Mouse (Mus musculus) frontal cortex, postnatal 25 days (tissue): ENCODE data around the gene Tex101.
A peak's percentile ranks its signal among the peaks of the same experiment; 100 is the strongest.
"Not testable (repeated sequence)": the region's sequence is repeated elsewhere in the genome, so short reads cannot be mapped to it uniquely, and the experiment has no call there.

ENCODE experiments used
- DNase-seq, 2 experiments: peaks; one replicate each; pipeline ENCODE4 v3.0.0; 2022; ENCODE audit warnings: low spot score in 2 of 2

Tex101 gene

DNA sequence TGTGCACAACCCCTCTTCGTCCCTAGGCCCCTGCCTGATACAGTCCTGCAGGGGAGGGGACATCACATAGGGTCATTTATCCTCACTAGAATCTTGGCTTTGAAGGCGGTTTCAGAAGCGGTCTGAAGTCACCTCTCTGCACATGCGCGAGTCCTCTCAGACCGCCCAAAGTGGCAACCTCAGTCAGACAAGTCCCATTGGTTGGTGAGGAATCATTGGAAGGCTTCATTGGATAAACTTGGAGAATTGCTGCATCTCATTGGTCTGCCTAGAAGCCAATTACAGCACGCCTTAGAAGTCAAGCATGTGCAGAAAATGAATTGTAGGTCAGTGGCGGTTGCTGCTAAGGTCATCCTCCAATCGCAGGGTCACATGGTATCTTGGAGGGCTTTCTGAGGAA is at the start of gene Tex101:
Gene Tex101 (minus strand): TSS at position 101 of the 400 bp plus-strand sequence.
- no peak for DNase-seq

- no peak for DNase-seq
Observed at GRCm38 (mm10) chr7:24715039-24715438, 38.6 kb upstream of the Tex101 start.

DNA sequence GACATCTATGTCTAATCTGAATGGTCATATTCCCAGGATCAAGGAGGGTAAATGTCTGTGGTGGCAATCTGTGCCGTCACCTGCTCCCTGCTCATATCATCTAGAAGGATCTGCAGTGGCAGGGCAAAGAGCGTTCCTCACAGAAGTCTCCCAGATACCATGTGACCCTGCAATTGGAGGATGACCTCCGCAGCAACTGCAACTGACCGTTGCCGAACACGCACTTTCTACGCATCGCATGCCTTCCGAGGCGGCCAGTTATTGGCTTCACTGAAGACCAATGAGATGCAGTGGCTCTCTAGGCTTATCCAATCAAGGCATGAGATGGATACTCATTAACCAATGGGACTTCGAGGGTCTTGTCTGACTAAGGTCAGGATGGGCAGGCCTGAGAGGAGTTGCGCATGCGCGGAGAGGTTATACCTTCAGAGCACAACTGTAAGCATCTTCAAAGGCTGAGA is 32.4 kb upstream of the Tex101 start, which contains the start of gene BC049730:
Gene BC049730 (plus strand): TSS at position 411 of the 461 bp plus-strand sequence.
- no peak for DNase-seq

DNA sequence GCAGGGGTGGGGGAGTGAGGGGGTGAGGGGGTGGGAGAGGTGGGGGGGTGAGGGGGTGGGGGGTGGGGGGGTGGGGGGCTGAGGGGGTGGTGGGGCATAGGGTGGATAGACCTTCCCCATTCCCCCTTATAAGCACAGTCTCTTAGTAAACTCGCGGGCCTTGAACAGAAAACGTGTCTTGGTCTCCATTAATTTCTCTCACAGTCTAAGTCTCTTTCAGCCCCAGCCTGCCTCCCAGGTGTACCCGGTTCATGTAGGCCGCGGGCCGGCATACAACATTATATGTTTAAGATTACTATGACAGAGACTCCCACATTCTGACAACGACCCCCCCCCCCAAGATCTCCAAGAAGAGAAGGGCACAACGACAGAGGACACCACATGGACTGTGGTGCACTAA is 26.4 kb upstream of the Tex101 start:
- DNase-seq, result not testable (repeated sequence)

DNA sequence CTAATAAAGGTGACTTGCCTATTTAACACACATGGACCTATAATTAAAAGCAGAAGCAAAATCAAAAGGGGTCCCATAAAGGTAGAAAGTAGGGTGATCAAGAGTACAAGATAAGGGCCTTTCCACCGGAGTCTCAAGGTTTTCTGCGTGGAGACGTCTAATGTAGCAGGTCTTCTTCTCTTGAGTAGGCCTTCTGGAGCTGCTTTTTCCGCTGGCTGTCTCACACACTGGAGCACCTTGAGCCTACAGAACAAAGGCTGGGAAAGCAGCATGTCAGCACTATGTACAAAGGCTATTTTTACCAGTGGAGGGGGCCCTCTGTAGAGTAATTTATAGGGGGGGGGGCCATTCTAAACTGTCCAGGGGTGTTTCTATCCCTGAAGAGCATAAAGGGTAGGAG is 21.4 kb upstream of the Tex101 start:
- DNase-seq, result not testable (repeated sequence)

DNA sequence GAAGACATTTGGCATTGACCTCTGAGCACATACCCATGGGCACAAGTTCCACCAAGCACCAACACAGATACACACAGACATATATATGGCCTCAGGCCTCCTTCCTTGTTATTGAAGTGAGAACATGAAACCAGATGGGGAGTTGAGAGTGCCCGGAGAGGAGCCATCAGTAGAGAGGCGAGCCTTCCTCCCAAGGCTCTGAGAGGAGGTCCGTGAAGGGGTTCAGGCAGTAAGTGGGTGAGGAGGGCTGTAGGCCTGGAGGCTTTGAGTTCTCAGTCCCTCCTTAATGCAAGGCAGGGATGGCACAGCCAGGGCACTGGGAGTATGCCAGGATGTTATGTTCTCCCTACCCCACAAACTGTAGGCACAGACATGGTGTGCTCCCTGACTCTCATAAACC is 16.2 kb upstream of the Tex101 start:
- DNase-seq, result not testable (repeated sequence)

- DNase-seq, result not testable (repeated sequence)
Observed at GRCm38 (mm10) chr7:24687519-24687918, 11.0 kb upstream of the Tex101 start.

GRCm38 (mm10) chr7:24684121-24684520 is 7.6 kb upstream of the Tex101 start:
- DNase-seq, result not testable (repeated sequence)

DNA sequence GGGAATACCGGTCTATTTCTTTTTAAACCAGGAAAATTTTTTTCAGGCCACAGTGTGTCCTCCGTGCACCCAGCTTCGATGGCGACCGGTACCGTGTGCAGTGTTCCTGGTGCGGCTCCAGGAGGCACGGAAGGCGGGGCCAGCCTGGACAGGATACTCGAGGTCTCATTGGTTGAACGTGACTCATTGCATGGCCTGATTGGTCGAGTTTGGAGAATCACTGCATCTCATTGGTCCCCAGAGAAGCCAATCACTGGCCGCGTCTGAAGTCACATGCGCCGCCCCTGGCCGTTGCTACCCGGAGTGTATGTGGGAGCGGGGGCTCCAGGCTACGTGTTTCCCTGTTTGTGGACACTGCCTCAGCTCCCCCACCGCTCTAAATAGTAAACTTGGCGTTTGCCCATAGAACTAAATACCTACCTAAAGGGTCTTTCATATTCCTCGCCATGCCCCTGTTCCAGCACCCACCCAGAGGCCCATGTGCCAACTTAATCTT is 4.5 kb downstream of the Tex101 start:
- DNase-seq, result no peak

DNA sequence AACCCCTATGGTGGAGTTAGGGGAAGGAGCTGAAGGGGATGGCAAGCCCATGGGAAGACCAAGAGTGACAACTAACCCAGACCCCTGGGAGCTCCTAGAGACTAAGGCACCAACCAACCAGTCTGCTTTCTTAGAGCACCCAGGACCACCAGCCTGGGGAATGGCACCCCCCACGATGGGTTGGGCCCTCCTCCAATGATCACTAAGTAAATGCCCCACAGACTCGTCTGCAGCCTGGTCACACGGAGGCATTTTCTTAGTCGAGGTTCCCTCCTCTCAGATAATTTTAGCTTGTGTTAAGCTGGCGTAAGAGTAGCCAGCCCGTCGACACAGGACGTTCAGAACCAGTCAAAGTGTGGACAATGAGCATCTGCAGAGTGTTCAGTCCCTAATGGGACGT is 11.5 kb downstream of the Tex101 start:
- DNase-seq, result no peak

DNA sequence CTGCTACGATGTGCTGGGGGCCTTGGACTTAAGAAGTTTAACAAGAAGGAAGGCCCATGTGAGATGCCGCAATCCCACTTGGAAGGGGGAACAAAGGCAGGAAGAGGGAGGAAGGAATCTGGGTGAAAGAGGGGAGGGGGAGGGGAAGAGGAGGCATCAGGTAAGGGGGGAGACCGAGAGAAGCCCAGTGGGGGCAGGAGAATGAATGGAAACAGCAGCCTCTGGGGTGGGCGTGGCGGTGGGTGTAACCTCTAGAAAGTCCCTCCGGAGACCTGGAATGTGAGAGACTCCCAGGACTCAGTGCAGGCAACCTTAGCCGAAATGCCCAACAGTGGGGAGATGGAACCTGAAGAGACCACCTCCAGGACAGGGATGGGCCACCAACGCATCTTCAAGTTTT is 12.2 kb downstream of the Tex101 start:
- no peak for DNase-seq

DNA sequence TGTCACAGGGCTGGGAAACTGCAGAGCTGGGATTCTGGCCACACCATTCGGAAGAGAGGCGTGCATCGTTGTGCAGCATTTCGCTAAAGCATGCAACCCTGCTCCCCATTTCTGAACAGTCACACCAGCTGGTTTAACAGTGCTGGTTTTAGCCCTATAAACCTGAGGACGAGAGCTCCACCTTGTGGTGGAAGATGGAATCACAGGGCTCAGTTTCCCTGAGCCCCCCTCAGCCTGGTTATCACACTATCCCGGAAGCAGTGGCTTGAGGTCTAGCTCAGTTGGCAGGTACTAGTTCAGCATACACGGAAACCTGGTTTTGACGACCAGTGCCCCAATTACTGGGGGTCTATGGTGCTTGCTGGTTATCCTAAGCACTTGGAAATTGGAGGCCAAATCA is 13.9 kb downstream of the Tex101 start:
- DNase-seq, result peak; percentile 52 to 54

DNA sequence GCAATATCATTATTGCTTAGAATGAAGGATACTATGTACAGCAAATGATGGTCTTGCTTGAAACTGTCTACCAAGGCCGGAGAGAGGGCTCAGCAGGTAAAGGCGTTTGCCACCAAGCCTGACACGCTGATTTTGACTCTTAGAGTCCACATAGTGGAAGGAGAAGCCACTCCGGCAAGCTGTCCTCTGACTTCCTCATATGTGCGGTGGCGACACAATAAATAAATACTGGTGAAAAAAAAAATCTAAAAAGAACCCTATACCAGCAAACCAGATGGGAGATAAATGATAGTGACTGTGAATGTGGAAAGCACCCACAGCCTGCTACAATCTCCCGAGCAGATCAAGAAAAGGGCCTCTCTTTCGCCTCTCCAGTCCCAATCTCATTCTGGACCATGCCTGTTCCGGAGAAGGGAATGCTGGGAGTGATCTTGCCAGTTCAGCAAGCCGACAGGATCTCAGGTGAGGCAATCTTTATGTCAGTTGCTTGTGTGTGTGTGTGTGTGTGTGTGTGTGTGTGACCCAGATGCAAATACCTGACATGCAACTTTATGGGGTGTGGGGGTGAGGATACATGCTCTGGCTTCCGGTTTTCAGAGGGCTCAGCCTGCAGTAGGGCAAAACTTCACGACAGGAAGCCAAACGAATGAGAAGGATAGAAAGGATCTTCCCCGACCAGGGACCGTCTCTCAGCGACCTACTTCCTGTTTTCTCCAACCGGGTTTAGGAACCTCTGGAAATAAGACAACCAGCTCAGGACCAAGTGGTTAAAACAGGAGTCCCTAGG is 15.2 kb downstream of the Tex101 start:
- no peak for DNase-seq

- DNase-seq, result no peak
Observed at GRCm38 (mm10) chr7:24659737-24660357, 16.6 kb downstream of the Tex101 start.

DNA sequence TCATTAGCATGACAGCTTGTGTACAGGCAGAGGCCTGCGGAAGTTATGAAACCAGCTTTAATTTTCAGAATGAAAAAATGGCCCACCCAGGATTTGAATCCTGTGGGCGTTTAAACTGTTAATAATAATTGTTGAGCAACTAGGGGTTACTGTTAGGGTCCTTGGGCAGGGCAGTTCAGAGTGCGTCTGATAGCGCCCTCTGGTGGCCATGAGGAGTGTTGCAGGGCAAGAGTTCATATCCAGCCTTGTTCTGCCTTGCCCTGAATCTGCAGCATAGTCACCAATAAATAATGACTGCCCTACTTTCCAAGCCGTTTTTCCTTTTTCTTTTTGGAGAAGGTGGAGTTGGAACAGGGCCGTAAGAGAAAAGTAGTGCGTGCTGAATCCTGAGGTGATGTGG is 22.8 kb downstream of the Tex101 start:
- DNase-seq, result peak in 1 of 2 experiments; percentile 21

DNA sequence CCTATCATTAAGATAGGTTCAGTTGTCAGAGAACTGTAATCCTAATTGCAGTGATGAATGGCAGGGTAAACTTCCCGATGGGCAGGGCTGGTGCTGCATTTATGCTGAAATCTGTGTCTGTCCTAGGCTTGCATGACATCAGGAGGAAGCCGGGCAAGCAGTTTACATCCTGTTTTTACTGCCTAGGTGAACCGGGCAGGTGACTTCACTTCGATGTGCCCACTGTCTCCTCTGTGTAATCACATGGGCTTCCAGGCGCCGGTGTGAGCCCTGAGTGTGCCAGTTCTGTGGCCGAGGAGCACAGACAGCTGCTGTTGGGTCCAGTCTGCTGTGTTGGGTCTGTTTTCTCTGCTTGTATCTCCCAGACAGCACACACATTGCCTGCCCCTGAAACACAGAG is 30.0 kb downstream of the Tex101 start:
- no peak for DNase-seq

DNA sequence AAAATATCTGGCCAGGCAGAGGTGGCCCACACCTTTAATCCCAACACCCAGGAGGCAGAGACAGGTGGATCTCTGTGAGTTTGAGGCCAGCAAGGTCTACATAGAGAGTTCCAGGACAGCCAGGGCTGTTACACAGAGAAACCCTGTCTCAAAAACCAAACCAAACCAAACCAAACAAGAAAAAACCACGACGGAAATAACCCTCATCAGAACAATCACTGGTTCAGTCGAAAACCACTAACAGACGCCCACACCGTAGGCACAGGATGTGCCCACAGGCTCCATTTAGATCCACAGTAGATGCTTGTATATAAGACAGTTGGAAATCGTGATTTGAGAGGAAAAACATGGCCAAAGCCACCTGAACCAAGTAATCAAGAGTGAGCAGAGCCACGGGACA is 31.5 kb downstream of the Tex101 start:
- no peak for DNase-seq

DNA sequence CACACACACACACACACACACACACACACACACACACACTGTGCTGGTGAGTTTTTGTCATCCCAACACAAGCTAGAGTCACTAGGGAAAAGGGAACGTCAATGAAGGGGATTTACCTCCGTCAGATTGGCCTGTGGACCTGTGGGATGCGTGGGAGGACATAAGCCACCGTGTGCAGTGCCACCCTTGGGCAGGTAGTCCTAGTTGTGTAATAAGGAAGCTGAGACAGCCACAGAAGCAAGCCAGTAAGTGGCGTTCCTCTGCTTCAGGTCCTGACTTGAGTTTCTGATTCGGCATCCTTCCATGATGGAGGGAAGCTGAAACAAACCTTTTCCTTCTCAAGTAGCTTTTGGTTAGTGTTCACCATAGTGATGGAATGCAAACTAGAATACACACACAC is 32.0 kb downstream of the Tex101 start:
- no peak for DNase-seq

GRCm38 (mm10) chr7:24642491-24642890 is 34.0 kb downstream of the Tex101 start:
- DNase-seq, result peak; percentile 12 to 28

GRCm38 (mm10) chr7:24640450-24640849 is 36.0 kb downstream of the Tex101 start:
- DNase-seq, result no peak

GRCm38 (mm10) chr7:24638026-24638856 is 38.2 kb downstream of the Tex101 start:
- no peak for DNase-seq

DNA sequence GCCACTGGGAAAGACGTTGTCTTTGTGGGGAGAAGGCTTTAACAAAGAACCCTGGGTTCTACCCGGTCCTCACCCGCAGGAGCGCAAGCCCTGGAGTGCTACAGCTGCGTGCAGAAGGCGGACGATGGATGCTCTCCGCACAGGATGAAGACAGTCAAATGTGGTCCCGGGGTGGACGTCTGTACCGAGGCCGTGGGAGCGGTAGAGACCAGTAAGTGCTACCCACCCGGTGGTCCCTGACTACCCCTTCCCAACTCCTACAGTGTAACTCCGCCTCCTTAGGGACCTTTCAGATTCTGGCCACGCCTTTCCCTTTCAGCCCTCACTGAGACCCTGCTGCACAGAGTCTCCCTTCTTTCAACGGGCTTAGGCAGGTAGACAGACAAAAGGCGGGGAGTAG is 39.4 kb downstream of the Tex101 start:
- no peak for DNase-seq
